Mouse (Mus musculus) kidney, postnatal 0 days (tissue): ENCODE results near the gene Grk2. TPM values are rescaled to one million over a fixed set of nuclear protein-coding genes. Genes with fewer than 3 reads are reported as not detected.

Experiments used
- ATAC-seq: fragments of 200-750 bp; cut with Nextera tagmentation; replicated peaks from 2 replicates; pipeline ENCODE4 v1.8.0; 2017; ENCODE audit warnings: low read depth, moderate number of reproducible peaks, moderate TSS enrichment, moderate library complexity; ENCODE audit not compliant: low FRiP score
- DNase-seq: peaks from one replicate; pipeline ENCODE4 v3.0.0-alpha.2; 2016; ENCODE audit warnings: low spot score
- H3K27ac ChIP-seq: fragments of 300-500 bp; sonication (generic); 2 replicates; pipeline ENCODE4 v1.5.1; 2014; ENCODE audit warnings: mild to moderate bottlenecking
- H3K27me3 ChIP-seq: fragments of 300-500 bp; sonication (generic); 2 replicates; pipeline ENCODE4 v1.6.1; 2014; ENCODE audit warnings: low read length, mixed read lengths; ENCODE audit not compliant: insufficient read depth
- H3K36me3 ChIP-seq: fragments of 300-500 bp; sonication (generic); 2 replicates; pipeline ENCODE4 v1.6.1; 2014; ENCODE audit warnings: low read length, mixed read lengths; ENCODE audit not compliant: insufficient read depth
- H3K4me1 ChIP-seq: fragments of 300-500 bp; sonication (generic); replicated peaks from 2 replicates; pipeline ENCODE4 v1.6.1; 2014; ENCODE audit warnings: antibody characterized with exemption, low read length, mixed read lengths; ENCODE audit not compliant: insufficient read depth
- H3K4me2 ChIP-seq: fragments of 300-500 bp; sonication (generic); 2 replicates; pipeline ENCODE4 v1.6.1; 2014; ENCODE audit warnings: mild to moderate bottlenecking, low read length, moderate library complexity, mixed read lengths
- H3K4me3 ChIP-seq: fragments of 300-500 bp; sonication (generic); replicated peaks from 2 replicates; pipeline ENCODE4 v1.5.1; 2014; ENCODE audit warnings: low read depth, low read length
- H3K9ac ChIP-seq: fragments of 300-500 bp; sonication (generic); 2 replicates; pipeline ENCODE4 v1.6.1; 2014; ENCODE audit warnings: low read depth, low read length
- H3K9me3 ChIP-seq: fragments of 300-500 bp; sonication (generic); replicated peaks from 2 replicates; pipeline ENCODE4 v1.6.1; 2016; ENCODE audit warnings: low read length, inconsistent platforms, mixed read lengths
- CTCF ChIP-seq: IDR thresholded peaks from 2 replicates; pipeline ENCODE4 v1.5.1; 2016; ENCODE audit warnings: antibody characterized with exemption, low read depth, mild to moderate bottlenecking, moderate library complexity
- WGBS: fragments of 180-500 bp; shearing (Covaris S2); extraction: QIAGEN DNeasy Blood & Tissue Kit; methylation state at CpG from one replicate; pipeline ENCODE4 v1.1.7; 2014; 5-methylcytosine and 5-hydroxymethylcytosine counted together
- polyA plus RNA-seq: library from polyadenylated mRNA; unstranded; fragments of >200 nt; fragmentation: Nextera tagmentation; extraction: Ambion mirVana; gene quantifications from 2 replicates; pipeline ENCODE4 v1.2.1, GENCODE M21; 2015

The Grk2 gene
- polyA plus RNA-seq, 1 experiment from 2014 or later = 14.4 TPM

GRCm38 (mm10) chr19:4301735-4302651, 4.0 kb downstream of the Grk2 start:
- H3K4me2 ChIP-seq = peak overlapping the region; percentile 47
- peak overlapping the region; percentile 35; the same call in 1 of the 2 replicates for H3K9ac ChIP-seq
- ATAC-seq (no peak; the same call in 1 of the 2 replicates), DNase-seq (peak; percentile 89)
- no peak for TF ChIP-seq CTCF
- peak overlapping the region; percentile 85 for H3K27ac ChIP-seq
- H3K4me3 ChIP-seq = no peak overlapping the region
- H3K36me3 ChIP-seq = no peaks in the 10 kb centered on the region
- peaks cover 52% of the 10 kb centered on the region for H3K4me1 ChIP-seq
- H3K9me3 ChIP-seq = no peaks in the 10 kb centered on the region
- H3K27me3 ChIP-seq = no peaks in the 10 kb centered on the region
- 15% methylated on average over 21 of the region's 21 CpGs for WGBS

GRCm38 (mm10) chr19:4300852-4301734, 4.9 kb downstream of the Grk2 start:
- Histone ChIP-seq H3K36me3 (no peaks in the 10 kb centered on the region), H3K4me3 (no peak overlapping the region), H3K4me1 (peaks cover 52% of the 10 kb centered on the region), H3K9me3 (no peaks in the 10 kb centered on the region), H3K27ac (peak overlapping the region; percentile 85), H3K27me3 (no peaks in the 10 kb centered on the region), H3K9ac (no peak overlapping the region), H3K4me2 (peak overlapping the region; percentile 47)
- ATAC-seq (no peak), DNase-seq (no peak)
- TF ChIP-seq CTCF = no peak
- 58% methylated on average over 11 of the region's 11 CpGs for WGBS

GRCm38 (mm10) chr19:4300271-4300704, 5.7 kb downstream of the Grk2 start:
- no peak for ATAC-seq
- Histone ChIP-seq H3K9ac (0 out of 2 replicates have a peak overlapping the region, but pooled peaks have one; percentile 35), H3K9me3 (no peaks in the 10 kb centered on the region), H3K27ac (peak overlapping the region; percentile 31), H3K4me3 (no peak overlapping the region), H3K4me2 (no peak overlapping the region), H3K4me1 (peaks cover 52% of the 10 kb centered on the region), H3K27me3 (no peaks in the 10 kb centered on the region), H3K36me3 (no peaks in the 10 kb centered on the region)
- WGBS = 49% methylated on average over 7 of the region's 7 CpGs
- no peak for DNase-seq
- TF ChIP-seq CTCF = no peak

- peaks cover 48% of the 10 kb centered on the region for H3K4me1 ChIP-seq
- ATAC-seq = no peak
- WGBS = 70% methylated on average over 6 of the region's 6 CpGs
Measured at GRCm38 (mm10) chr19:4299574-4300270, 6.3 kb downstream of the Grk2 start.

DNA sequence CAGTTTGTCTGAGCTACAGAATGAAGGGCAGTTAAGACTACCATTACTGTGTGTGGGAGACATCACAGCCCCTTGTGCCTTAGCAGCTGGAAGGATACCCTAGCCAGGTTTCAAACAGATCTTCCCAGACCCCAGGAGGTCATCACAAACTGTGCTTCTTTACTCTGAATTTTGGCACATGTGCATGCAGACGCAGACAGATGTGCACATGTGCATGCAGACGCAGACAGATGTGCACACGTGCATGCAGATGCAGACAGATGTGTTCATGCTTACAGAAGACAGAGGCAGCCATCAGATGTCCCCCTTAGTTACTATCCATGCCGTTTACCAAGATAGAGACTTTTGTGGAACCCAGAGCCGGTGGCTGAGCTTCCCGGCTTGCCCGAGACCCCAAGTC, 6.9 kb downstream of the Grk2 start:
- Histone ChIP-seq H3K4me1 (peaks cover 42% of the 10 kb centered on the region), H3K36me3 (no peaks in the 10 kb centered on the region), H3K9ac (no peak overlapping the region), H3K9me3 (no peaks in the 10 kb centered on the region), H3K27ac (no peak overlapping the region), H3K27me3 (no peaks in the 10 kb centered on the region), H3K4me3 (no peak overlapping the region), H3K4me2 (no peak overlapping the region)
- DNase-seq (no peak), ATAC-seq (no peak)
- WGBS = 90% methylated on average over 7 of the region's 7 CpGs
- no peak for TF ChIP-seq CTCF

More at GRCm38 (mm10) chr19:4299574-4300270, 6.3 kb downstream of the Grk2 start:
- Histone ChIP-seq H3K27me3 (no peaks in the 10 kb centered on the region), H3K4me2 (no peak overlapping the region), H3K4me3 (no peak overlapping the region), H3K9ac (no peak overlapping the region), H3K9me3 (no peaks in the 10 kb centered on the region), H3K36me3 (no peaks in the 10 kb centered on the region), H3K27ac (peak overlapping the region; percentile 31; the same call in 1 of the 2 replicates)
- no peak for TF ChIP-seq CTCF
- no peak for DNase-seq
